Mouse (Mus musculus) gastrocnemius, postnatal 14 days (tissue): ENCODE measurements around the gene Mog. TPM values are rescaled to one million over a fixed set of nuclear protein-coding genes. Genes with fewer than 3 reads are reported as not detected.
"Not testable (repeated sequence)": the region's sequence is repeated elsewhere in the genome, so short reads cannot be mapped to it uniquely, and the experiment has no call there.

Source experiments
- DNase-seq: peaks from one replicate; pipeline ENCODE4 v3.0.0; 2021; ENCODE audit warnings: mixed read lengths
- intact Hi-C: fragments of 180-260 bp; cut with DNase I; formaldehyde crosslinking; loops from one replicate; pipeline ENCODE4 v1.15.1; 2025; ENCODE audit warnings: low total_unique reads
- total RNA-seq, 2 experiments: library from RNA; stranded (reverse); gene quantifications; 2 replicates each; pipeline ENCODE4 v1.2.3; 2021

The Mog gene
- total RNA-seq, 2 experiments from 2014 or later = not detected

- intact Hi-C loops = no loop called here
These were observed 23.3 kb upstream of the Mog start for GRCm38 (mm10) chr17:37046312-37047112.

GRCm38 (mm10) chr17:37045611-37046311, 22.6 kb upstream of the Mog start, which contains the start of gene Gabbr1:
Gene Gabbr1 (plus strand): TSS chr17:37045966.
- intact Hi-C loops = no loop called here
- peak; percentile 84 for DNase-seq

More at GRCm38 (mm10) chr17:37046312-37047112, 23.3 kb upstream of the Mog start:
- DNase-seq = peak; percentile 67

- intact Hi-C loops = no loop called here
- no peak for DNase-seq
These were observed 21.6 kb upstream of the Mog start for GRCm38 (mm10) chr17:37044651-37045244.

GRCm38 (mm10) chr17:37039127-37039894, 16.1 kb upstream of the Mog start:
- intact Hi-C loops = no loop called here
- DNase-seq = no peak

GRCm38 (mm10) chr17:37029162-37029561, 6.0 kb upstream of the Mog start:
- DNase-seq = no peak
- intact Hi-C loops = no loop called here

GRCm38 (mm10) chr17:37028683-37029120, 5.5 kb upstream of the Mog start:
- intact Hi-C loops = no loop called here
- DNase-seq = peak; percentile 86

GRCm38 (mm10) chr17:37028212-37028611, 5.0 kb upstream of the Mog start:
- intact Hi-C loops = no loop called here
- no peak for DNase-seq

- DNase-seq = no peak
- intact Hi-C loops = no loop called here
These were observed 4.3 kb upstream of the Mog start for GRCm38 (mm10) chr17:37027486-37027885.

GRCm38 (mm10) chr17:37026425-37026824, 3.2 kb upstream of the Mog start:
- intact Hi-C loops = no loop called here
- no peak for DNase-seq

- intact Hi-C loops, DNase-seq: not testable (repeated sequence)
These were observed 4.0 kb downstream of the Mog start for GRCm38 (mm10) chr17:37019242-37019641.

GRCm38 (mm10) chr17:37018328-37018727, 4.9 kb downstream of the Mog start:
- DNase-seq = no peak

GRCm38 (mm10) chr17:37016333-37016732, 6.9 kb downstream of the Mog start:
- intact Hi-C loops = no loop called here
- DNase-seq = no peak

More at GRCm38 (mm10) chr17:37018328-37018727, 4.9 kb downstream of the Mog start:
- intact Hi-C loops = no loop called here

- no peak for DNase-seq
- intact Hi-C loops = no loop called here
These were observed 11.1 kb downstream of the Mog start for GRCm38 (mm10) chr17:37012141-37012540.

GRCm38 (mm10) chr17:37011719-37012118, 11.5 kb downstream of the Mog start:
- intact Hi-C loops = no loop called here

GRCm38 (mm10) chr17:37009460-37010042, 13.6 kb downstream of the Mog start:
- DNase-seq = no peak
- intact Hi-C loops = no loop called here

More at GRCm38 (mm10) chr17:37011719-37012118, 11.5 kb downstream of the Mog start:
- no peak for DNase-seq

- no peak for DNase-seq
- intact Hi-C loops = no loop called here
These were observed 15.0 kb downstream of the Mog start for GRCm38 (mm10) chr17:37008161-37008560.

GRCm38 (mm10) chr17:37003366-37003765, 19.8 kb downstream of the Mog start:
- intact Hi-C loops = no loop called here
- no peak for DNase-seq

GRCm38 (mm10) chr17:37002364-37003330, 20.6 kb downstream of the Mog start:
- DNase-seq = peak; percentile 27
- intact Hi-C loops = no loop called here
